Mouse (Mus musculus): ENCODE results near the gene Olfr1243. TPM values are rescaled to one million over a fixed set of nuclear protein-coding genes. Genes with fewer than 3 reads are reported as not detected.
"Not testable (repeated sequence)": the region's sequence is repeated elsewhere in the genome, so short reads cannot be mapped to it uniquely, and the experiment has no call there.

Gene Olfr1243
- polyA plus RNA-seq (2015; fragmentation: Nextera tagmentation; extraction: Ambion mirVana) = not detected in 2 replicates

GRCm38 (mm10) chr2:89531387-89531786 lies at the start of gene Olfr1243:
TSS of gene Olfr1243 (minus strand) at chr2:89531487.
- Histone ChIP-seq H3K4me2 (no peak within 1 kb of the TSS), H3K9me3 (no peaks in the 10 kb centered on the region), H3K27me3 (replicated peaks) (no peaks in the 10 kb centered on the region), H3K27ac (replicated peaks) (no peak within 1 kb of the TSS), H3K9ac (no peak within 1 kb of the TSS), H3K36me3 (no peaks in the 10 kb centered on the region), H3K4me3 (no peak within 1 kb of the TSS), H3K4me1 (no peaks in the 10 kb centered on the region)
- ATAC-seq (ENCODE audit: extremely low read depth, insufficient number of reproducible peaks, low FRiP score, low TSS enrichment) = no peak
- 85% methylated on average over 1 of the region's 1 CpGs for WGBS

- H3K36me3 ChIP-seq = no peaks in the 10 kb centered on the region
- H3K4me3 ChIP-seq = no peak within 1 kb of the TSS
- H3K27me3 ChIP-seq (replicated peaks) = no peaks in the 10 kb centered on the region
- WGBS = 70% methylated on average over 1 of the region's 1 CpGs
- peaks cover 4% of the 10 kb centered on the region; the same call in 1 of the 2 replicates for H3K9me3 ChIP-seq
- H3K4me1 ChIP-seq = no peaks in the 10 kb centered on the region
- H3K9ac ChIP-seq = no peak within 1 kb of the TSS
- no peak for ATAC-seq (ENCODE audit: extremely low read depth, insufficient number of reproducible peaks, low FRiP score, low TSS enrichment)
- H3K4me2 ChIP-seq = no peak within 1 kb of the TSS
- H3K27ac ChIP-seq (replicated peaks) = no peak within 1 kb of the TSS
These were observed 47.1 kb upstream of the Olfr1243 start, which contains the start of gene Olfr1245 for GRCm38 (mm10) chr2:89578347-89578746. TSS of gene Olfr1245 (minus strand) at chr2:89578447.

- not testable (repeated sequence) for H3K9ac ChIP-seq; H3K9me3 ChIP-seq; H3K4me2 ChIP-seq; H3K27ac ChIP-seq (replicated peaks); H3K36me3 ChIP-seq; ATAC-seq (ENCODE audit: extremely low read depth, insufficient number of reproducible peaks, low FRiP score, low TSS enrichment); H3K4me1 ChIP-seq; H3K4me3 ChIP-seq; H3K27me3 ChIP-seq (replicated peaks)
- 61% methylated on average over 2 of the region's 2 CpGs for WGBS
These were observed 31.4 kb upstream of the Olfr1243 start for GRCm38 (mm10) chr2:89562706-89563105.

- H3K27ac ChIP-seq (replicated peaks) = no peak overlapping the region
- ATAC-seq (ENCODE audit: extremely low read depth, insufficient number of reproducible peaks, low FRiP score, low TSS enrichment) = no peak
- no peak overlapping the region for H3K4me3 ChIP-seq
- H3K27me3 ChIP-seq (replicated peaks) = no peaks in the 10 kb centered on the region
- H3K9ac ChIP-seq = no peak overlapping the region
- no peak overlapping the region for H3K4me2 ChIP-seq
- no peaks in the 10 kb centered on the region for H3K4me1 ChIP-seq
- no peaks in the 10 kb centered on the region for H3K36me3 ChIP-seq
- H3K9me3 ChIP-seq = no peaks in the 10 kb centered on the region
- 62% methylated on average over 2 of the region's 2 CpGs for WGBS
These were observed 13.2 kb upstream of the Olfr1243 start for GRCm38 (mm10) chr2:89544516-89544915.

GRCm38 (mm10) chr2:89539923-89540322 lies 8.6 kb upstream of the Olfr1243 start:
- no peaks in the 10 kb centered on the region for H3K4me1 ChIP-seq
- no peaks in the 10 kb centered on the region for H3K36me3 ChIP-seq
- no peak overlapping the region for H3K27ac ChIP-seq (replicated peaks)
- H3K9me3 ChIP-seq = no peaks in the 10 kb centered on the region
- no peak overlapping the region for H3K4me3 ChIP-seq
- H3K4me2 ChIP-seq = no peak overlapping the region
- ATAC-seq (ENCODE audit: extremely low read depth, insufficient number of reproducible peaks, low FRiP score, low TSS enrichment) = no peak
- H3K9ac ChIP-seq = no peak overlapping the region
- H3K27me3 ChIP-seq (replicated peaks) = no peaks in the 10 kb centered on the region
- WGBS = 40% methylated on average over 1 of the region's 1 CpGs

GRCm38 (mm10) chr2:89498235-89498634 lies 33.1 kb downstream of the Olfr1243 start, which contains the start of gene Olfr1242:
TSS of gene Olfr1242 (minus strand) at chr2:89498335.
- Histone ChIP-seq H3K27me3 (replicated peaks) (no peaks in the 10 kb centered on the region), H3K4me3 (no peak within 1 kb of the TSS), H3K36me3 (no peaks in the 10 kb centered on the region), H3K9me3 (no peaks in the 10 kb centered on the region), H3K27ac (replicated peaks) (no peak within 1 kb of the TSS), H3K9ac (no peak within 1 kb of the TSS), H3K4me2 (no peak within 1 kb of the TSS), H3K4me1 (no peaks in the 10 kb centered on the region)
- no peak for ATAC-seq (ENCODE audit: extremely low read depth, insufficient number of reproducible peaks, low FRiP score, low TSS enrichment)
- WGBS = 70% methylated on average over 1 of the region's 1 CpGs

GRCm38 (mm10) chr2:89487026-89487425 lies 44.3 kb downstream of the Olfr1243 start, which contains the start of gene Olfr1241:
TSS of gene Olfr1241 (minus strand) at chr2:89487126.
- Histone ChIP-seq H3K4me3 (no peak within 1 kb of the TSS), H3K4me1 (no peaks in the 10 kb centered on the region), H3K9me3 (no peaks in the 10 kb centered on the region), H3K36me3 (no peaks in the 10 kb centered on the region), H3K27ac (replicated peaks) (no peak within 1 kb of the TSS), H3K27me3 (replicated peaks) (no peaks in the 10 kb centered on the region), H3K9ac (no peak within 1 kb of the TSS), H3K4me2 (no peak within 1 kb of the TSS)
- no peak for ATAC-seq (ENCODE audit: extremely low read depth, insufficient number of reproducible peaks, low FRiP score, low TSS enrichment)

Other genes with a start within 250 kb of the Olfr1243 start
- not detected in 2 replicates for gene Olfr1229, start 243.5 kb downstream of the Olfr1243 start, polyA plus RNA-seq (2015; fragmentation: Nextera tagmentation; extraction: Ambion mirVana)
- not detected in 2 replicates for gene Olfr1230, start 234.2 kb downstream of the Olfr1243 start, polyA plus RNA-seq (2015; fragmentation: Nextera tagmentation; extraction: Ambion mirVana)
- gene Olfr1231, start 224.4 kb downstream of the Olfr1243 start, polyA plus RNA-seq (2015; fragmentation: Nextera tagmentation; extraction: Ambion mirVana) = not detected in 2 replicates
- not detected in 2 replicates for gene Olfr1232, start 201.8 kb downstream of the Olfr1243 start, polyA plus RNA-seq (2015; fragmentation: Nextera tagmentation; extraction: Ambion mirVana)
- not detected in 2 replicates for gene Olfr1233, start 189.1 kb downstream of the Olfr1243 start, polyA plus RNA-seq (2015; fragmentation: Nextera tagmentation; extraction: Ambion mirVana)
- gene Olfr1234, start 166.6 kb downstream of the Olfr1243 start, polyA plus RNA-seq (2015; fragmentation: Nextera tagmentation; extraction: Ambion mirVana) = not detected in 2 replicates
- gene Olfr1238, start 121.8 kb downstream of the Olfr1243 start, polyA plus RNA-seq (2015; fragmentation: Nextera tagmentation; extraction: Ambion mirVana) = not detected in 2 replicates
- not detected in 2 replicates for gene Olfr1239, start 111.1 kb downstream of the Olfr1243 start, polyA plus RNA-seq (2015; fragmentation: Nextera tagmentation; extraction: Ambion mirVana)
- not detected in 2 replicates for gene Olfr1240, start 88.5 kb downstream of the Olfr1243 start, polyA plus RNA-seq (2015; fragmentation: Nextera tagmentation; extraction: Ambion mirVana)
- gene Olfr1241, start 44.4 kb downstream of the Olfr1243 start, polyA plus RNA-seq (2015; fragmentation: Nextera tagmentation; extraction: Ambion mirVana) = not detected in 2 replicates
- gene Olfr1242, start 33.2 kb downstream of the Olfr1243 start, polyA plus RNA-seq (2015; fragmentation: Nextera tagmentation; extraction: Ambion mirVana) = not detected in 2 replicates
- not detected in 2 replicates for gene Olfr1245, start 47.0 kb upstream of the Olfr1243 start, polyA plus RNA-seq (2015; fragmentation: Nextera tagmentation; extraction: Ambion mirVana)
- gene Olfr1246, start 61.7 kb upstream of the Olfr1243 start, polyA plus RNA-seq (2015; fragmentation: Nextera tagmentation; extraction: Ambion mirVana) = not detected in 2 replicates
- not detected in 2 replicates for gene Olfr1247, start 82.6 kb upstream of the Olfr1243 start, polyA plus RNA-seq (2015; fragmentation: Nextera tagmentation; extraction: Ambion mirVana)
- gene Olfr1248, start 86.8 kb upstream of the Olfr1243 start, polyA plus RNA-seq (2015; fragmentation: Nextera tagmentation; extraction: Ambion mirVana) = not detected in 2 replicates
- gene Olfr1249, start 103.5 kb upstream of the Olfr1243 start, polyA plus RNA-seq (2015; fragmentation: Nextera tagmentation; extraction: Ambion mirVana) = not detected in 2 replicates
- gene Olfr1250, start 130.0 kb upstream of the Olfr1243 start, polyA plus RNA-seq (2015; fragmentation: Nextera tagmentation; extraction: Ambion mirVana) = not detected in 2 replicates
- gene Olfr1251, start 140.4 kb upstream of the Olfr1243 start, polyA plus RNA-seq (2015; fragmentation: Nextera tagmentation; extraction: Ambion mirVana) = not detected in 2 replicates
- not detected in 2 replicates for gene Olfr1252, start 193.5 kb upstream of the Olfr1243 start, polyA plus RNA-seq (2015; fragmentation: Nextera tagmentation; extraction: Ambion mirVana)
- not detected in 2 replicates for gene Olfr1253, start 225.6 kb upstream of the Olfr1243 start, polyA plus RNA-seq (2015; fragmentation: Nextera tagmentation; extraction: Ambion mirVana)